Mouse (Mus musculus) lung, postnatal 36 days (tissue): Measurements from ENCODE around the gene Pms1.
"Not testable (repeated sequence)": the region's sequence is repeated elsewhere in the genome, so short reads cannot be mapped to it uniquely, and the experiment has no call there.

Experiments used
- DNase-seq: peaks from one replicate; pipeline ENCODE4 v3.0.0; 2022; ENCODE audit warnings: mixed read lengths

Pms1 gene

GRCm38 (mm10) chr1:53296581-53297383, at the start of gene Pms1, which contains the start of the genes Ormdl1 and Gm28778:
TSS of gene Pms1 (minus strand) at chr1:53297018.
TSS of gene Ormdl1 (plus strand) at chr1:53297095.
TSS of gene Gm28778 (plus strand) at chr1:53297111.
- peak; percentile 96 for DNase-seq

- DNase-seq = no peak
These were observed 44.3 kb upstream of the Pms1 start for GRCm38 (mm10) chr1:53341071-53341470.

- not testable (repeated sequence) for DNase-seq
These were observed 40.6 kb upstream of the Pms1 start for GRCm38 (mm10) chr1:53337403-53337802.

DNA sequence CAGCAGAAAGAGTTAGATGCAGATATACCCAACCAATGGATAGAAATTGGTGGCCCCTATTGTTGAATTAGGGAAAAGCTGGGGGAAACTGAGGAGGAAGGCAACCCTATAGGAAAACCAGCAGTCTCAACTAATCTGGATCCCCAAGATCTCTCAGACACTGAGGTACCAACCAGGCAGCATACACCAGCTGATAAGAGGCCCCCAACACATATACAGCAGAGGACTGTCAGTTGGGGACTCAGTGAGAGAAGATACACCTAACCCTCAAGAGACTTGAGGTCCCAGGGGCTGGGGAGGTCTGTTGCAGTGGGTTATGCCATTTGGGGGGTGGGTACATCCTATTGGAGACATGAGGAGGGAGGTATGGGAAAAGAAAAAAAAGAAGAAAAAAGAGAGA, 38.6 kb upstream of the Pms1 start:
- no peak for DNase-seq

- not testable (repeated sequence) for DNase-seq
These were observed 36.7 kb upstream of the Pms1 start for GRCm38 (mm10) chr1:53333527-53333926.

DNA sequence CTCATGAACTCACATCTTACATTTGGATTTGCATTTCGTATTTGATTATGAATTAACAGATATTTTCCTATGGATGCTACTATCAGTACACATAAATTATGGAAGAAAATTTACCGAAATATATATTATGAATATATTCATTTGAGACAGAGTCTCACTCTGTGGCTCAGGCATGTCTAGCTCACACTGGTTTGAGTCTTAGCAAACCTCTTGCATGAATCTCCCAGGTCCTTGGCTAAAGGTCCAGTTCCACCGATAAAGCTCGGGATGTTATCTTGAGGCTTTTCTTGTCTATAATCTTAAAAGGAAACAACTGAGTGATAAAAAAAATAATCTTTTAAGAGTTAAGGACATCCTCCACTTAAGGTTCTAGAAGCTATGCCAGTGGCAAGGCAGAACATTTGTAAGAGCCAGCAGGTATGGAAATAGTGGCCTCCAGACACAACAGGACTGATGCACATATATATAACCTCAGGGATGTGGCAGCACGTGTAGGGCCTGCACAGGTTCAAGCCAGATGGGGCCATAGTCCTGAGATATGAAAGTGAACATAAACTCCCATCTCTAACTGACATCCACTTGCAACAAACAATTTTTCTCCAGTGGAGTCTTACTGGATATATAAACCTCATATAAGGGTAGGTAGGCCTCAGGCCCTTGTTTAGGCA, 28.1 kb upstream of the Pms1 start:
- no peak for DNase-seq

GRCm38 (mm10) chr1:53324277-53324676, 27.5 kb upstream of the Pms1 start:
- no peak for DNase-seq

- DNase-seq = no peak
These were observed 26.4 kb upstream of the Pms1 start for GRCm38 (mm10) chr1:53323254-53323653.

GRCm38 (mm10) chr1:53321662-53322344, 25.0 kb upstream of the Pms1 start:
- DNase-seq = no peak

- DNase-seq = peak; percentile 90
These were observed 16.5 kb upstream of the Pms1 start, which contains the start of gene Osgepl1 for GRCm38 (mm10) chr1:53312989-53313967. TSS of gene Osgepl1 (plus strand) at chr1:53313624.

- DNase-seq = no peak
These were observed 3.7 kb upstream of the Pms1 start for GRCm38 (mm10) chr1:53300506-53300905.

DNA sequence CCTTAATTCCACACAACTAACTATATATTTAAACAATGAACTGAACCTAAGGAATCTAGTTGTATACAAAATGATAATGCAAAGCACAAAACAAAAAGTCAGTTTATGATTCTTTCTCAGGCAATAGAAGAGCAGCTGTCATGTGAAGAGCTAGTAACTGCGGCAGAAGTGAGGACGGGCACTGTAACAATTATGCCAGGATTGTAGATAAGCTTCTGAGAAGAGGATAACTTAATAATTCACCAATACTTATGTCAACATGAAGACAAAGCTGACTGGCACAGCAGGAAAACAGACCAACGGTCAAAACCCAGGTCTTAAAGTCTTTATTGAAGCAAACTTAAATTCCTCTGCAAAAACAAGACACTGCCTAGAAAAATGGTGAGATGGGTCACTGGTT, 5.6 kb downstream of the Pms1 start:
- no peak for DNase-seq

- DNase-seq = peak; percentile 35
These were observed 24.2 kb downstream of the Pms1 start for GRCm38 (mm10) chr1:53272646-53273045.

- DNase-seq = no peak
These were observed 26.9 kb downstream of the Pms1 start for GRCm38 (mm10) chr1:53269901-53270300.

GRCm38 (mm10) chr1:53264958-53265612, 31.7 kb downstream of the Pms1 start:
- not testable (repeated sequence) for DNase-seq

DNA sequence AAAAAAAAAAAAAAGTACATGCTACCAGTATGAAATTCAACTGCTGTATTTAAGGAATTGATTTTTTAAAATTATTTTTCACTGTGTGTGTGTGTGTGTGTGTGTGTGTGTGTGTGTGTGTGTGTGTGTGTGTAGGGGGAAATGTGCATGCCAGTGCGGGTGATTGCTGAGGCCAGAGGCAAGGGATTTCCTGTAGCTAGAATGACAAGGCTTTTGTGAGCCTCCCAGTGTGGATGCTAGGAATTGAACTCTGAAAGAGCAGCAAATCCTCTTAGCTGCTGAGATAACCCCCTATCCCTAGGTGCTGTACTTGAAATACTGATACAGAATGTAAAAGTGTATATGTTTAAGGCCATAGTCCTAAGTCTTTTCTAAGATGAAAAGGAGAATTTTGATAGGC, 70.8 kb downstream of the Pms1 start:
- DNase-seq = no peak

- no peak for DNase-seq
These were observed 71.2 kb downstream of the Pms1 start for GRCm38 (mm10) chr1:53225616-53226015.

DNA sequence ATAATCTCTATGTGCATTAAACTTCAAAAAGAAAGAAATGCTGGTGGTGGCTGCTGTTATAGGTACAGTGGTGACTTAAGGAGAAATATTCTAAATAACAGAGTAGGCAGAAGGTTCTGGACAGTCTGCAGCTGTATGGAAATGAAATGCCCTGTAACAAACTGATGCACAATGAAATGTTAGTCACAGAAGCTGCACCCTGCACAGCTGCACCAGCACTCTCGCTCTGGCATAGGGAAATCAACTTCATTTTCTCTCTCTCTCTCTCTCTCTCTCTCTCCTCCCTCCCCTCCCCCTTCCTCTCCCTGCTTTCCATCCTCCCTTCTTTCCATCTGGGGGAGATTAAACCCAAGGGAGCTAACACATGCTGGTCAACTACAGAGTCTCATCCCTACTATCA, 72.0 kb downstream of the Pms1 start:
- DNase-seq = no peak

DNA sequence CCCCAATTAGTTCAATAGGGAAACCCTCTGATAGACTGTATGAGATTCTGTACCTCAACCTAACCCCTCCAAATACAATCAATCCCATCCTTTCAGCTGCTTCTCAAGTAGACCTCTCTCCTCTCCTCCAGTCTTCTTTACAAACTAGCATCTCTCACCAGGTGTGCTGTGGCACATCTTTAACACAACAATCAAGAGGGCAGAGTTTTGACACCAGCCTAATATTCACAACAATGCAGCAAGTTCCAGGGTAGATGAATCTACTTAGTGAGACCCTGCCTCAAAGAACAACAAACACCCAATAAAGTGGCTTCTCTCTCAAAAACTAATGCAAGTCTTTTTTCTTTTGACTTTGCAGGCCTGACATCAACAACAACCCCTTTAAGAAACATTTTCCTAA, 86.7 kb downstream of the Pms1 start:
- no peak for DNase-seq

DNA sequence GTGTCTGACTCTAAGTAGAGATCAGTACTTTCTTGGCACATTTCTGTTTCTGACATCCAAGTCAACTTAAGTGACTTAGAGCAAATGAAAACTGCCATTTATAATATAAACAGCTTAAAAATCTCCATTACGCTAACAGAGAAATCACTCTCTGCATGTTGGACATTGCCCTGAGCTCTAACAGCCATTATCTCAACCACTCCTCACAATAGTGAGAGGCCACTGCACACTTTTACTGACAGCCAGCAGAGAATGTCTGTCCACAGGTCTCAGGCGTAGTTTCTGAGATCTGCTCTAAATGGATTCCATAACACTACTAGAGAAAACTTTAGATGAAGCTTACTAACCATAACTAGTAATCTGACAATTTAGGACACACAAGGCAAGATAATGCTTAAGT, 92.9 kb downstream of the Pms1 start:
- DNase-seq = no peak

GRCm38 (mm10) chr1:53201630-53202199, 95.1 kb downstream of the Pms1 start:
- no peak for DNase-seq
